Mouse (Mus musculus): ENCODE measurements around the gene Kdelr3.

Gene Kdelr3

GRCm38 (mm10) chr15:79516171-79517096 lies at the start of gene Kdelr3:
Gene Kdelr3, plus strand, starts transcription at chr15:79516411.
- DNase-seq = peak; percentile 84

- DNase-seq = peak; percentile 88
Observed at GRCm38 (mm10) chr15:79466601-79467286, 49.5 kb upstream of the Kdelr3 start.

GRCm38 (mm10) chr15:79469577-79469976 lies 46.6 kb upstream of the Kdelr3 start:
- no peak for DNase-seq

GRCm38 (mm10) chr15:79470583-79470982 lies 45.6 kb upstream of the Kdelr3 start:
- peak; percentile 10 for DNase-seq

GRCm38 (mm10) chr15:79471095-79471494 lies 45.1 kb upstream of the Kdelr3 start:
- no peak for DNase-seq

DNA sequence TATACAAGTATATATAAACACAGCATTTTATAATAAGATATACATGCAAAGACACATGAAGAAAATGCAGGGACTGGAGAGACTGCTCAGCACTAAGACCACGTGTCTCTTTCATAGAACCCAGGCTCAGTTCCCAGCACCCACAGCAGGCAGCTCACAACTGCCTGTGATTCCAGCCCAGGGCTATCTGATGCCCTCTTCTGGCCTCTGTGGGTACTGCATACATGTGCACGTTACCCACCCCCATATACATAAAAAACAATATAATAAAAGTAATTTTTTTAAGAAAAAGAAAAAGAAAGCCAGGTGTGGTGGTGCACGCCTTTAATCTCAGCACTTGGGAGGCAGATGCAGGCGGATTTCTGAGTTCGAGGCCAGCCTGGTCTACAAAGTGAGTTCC lies 43.2 kb upstream of the Kdelr3 start:
- no peak for DNase-seq

GRCm38 (mm10) chr15:79473638-79474355 lies 42.4 kb upstream of the Kdelr3 start:
- no peak for DNase-seq

- no peak for DNase-seq
Observed at GRCm38 (mm10) chr15:79477227-79477626, 39.0 kb upstream of the Kdelr3 start.

DNA sequence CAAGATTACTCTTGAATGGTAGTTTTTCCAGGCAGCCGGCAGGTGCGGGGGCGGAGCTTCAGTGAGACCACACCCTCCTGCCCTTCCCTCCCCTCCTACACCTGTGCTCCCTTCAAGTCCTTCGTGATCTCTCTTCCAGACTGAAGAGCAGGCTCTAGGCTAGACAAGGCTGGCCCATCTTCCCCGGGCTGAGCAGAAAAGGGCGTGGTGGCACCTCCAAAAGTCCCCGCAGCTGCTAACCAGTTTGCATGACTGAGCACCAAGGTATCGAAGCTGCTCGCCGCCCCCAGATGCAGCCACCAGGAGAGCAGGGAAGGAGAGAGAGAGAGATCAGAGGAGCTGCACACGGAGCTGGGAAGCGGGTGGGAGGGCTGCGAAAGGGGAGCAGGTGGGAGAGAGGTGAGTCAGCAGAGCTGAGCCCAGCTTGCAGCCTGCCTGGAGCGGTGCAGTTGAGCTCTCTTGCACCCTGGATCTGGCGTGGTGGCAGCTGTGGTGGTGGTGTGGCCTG lies 35.0 kb upstream of the Kdelr3 start:
- DNase-seq = peak; percentile 22

DNA sequence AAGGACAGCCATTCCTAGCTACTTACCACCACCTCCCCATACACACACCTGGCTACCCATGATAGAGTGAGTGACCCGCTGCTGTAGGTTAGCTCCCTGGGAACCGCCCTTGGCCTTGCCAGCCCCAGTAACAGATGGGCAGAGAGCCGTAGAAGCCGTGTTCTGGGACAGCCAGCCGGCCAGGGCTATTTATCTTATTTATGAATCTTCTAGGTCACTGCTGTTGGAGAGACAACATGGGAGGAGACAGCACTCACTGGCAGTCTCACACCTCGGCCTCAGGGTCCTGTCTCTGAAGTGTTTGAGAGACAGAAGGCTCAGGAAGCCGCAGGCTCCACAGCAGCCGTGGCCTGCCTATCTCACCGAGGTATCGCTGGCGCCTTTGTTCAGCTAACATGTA lies 26.7 kb upstream of the Kdelr3 start:
- DNase-seq = no peak

- no peak for DNase-seq
Observed at GRCm38 (mm10) chr15:79493527-79493926, 22.7 kb upstream of the Kdelr3 start.

- no peak for DNase-seq
Observed at GRCm38 (mm10) chr15:79500110-79500509, 16.1 kb upstream of the Kdelr3 start.

- DNase-seq = no peak
Observed at GRCm38 (mm10) chr15:79502891-79503341, 13.3 kb upstream of the Kdelr3 start.

DNA sequence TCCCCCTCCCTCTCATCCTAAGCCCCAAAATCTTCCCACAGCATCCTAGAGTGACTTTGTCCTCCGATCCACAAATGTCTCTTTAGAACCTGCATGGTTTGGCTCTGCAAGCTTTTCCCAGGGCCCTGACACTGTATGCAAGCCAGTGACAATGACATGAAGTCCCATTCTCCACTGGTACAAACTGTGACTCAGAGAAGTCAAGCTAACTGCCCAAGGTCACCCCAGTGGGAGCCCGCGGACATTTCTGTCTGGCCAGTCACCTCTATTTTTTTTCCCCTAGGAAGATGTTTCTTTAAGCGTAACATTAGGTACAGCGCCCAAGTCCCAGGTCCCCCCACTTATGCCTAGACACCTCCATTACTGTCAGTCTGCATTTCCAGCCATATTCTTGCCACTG lies 12.8 kb upstream of the Kdelr3 start:
- no peak for DNase-seq

DNA sequence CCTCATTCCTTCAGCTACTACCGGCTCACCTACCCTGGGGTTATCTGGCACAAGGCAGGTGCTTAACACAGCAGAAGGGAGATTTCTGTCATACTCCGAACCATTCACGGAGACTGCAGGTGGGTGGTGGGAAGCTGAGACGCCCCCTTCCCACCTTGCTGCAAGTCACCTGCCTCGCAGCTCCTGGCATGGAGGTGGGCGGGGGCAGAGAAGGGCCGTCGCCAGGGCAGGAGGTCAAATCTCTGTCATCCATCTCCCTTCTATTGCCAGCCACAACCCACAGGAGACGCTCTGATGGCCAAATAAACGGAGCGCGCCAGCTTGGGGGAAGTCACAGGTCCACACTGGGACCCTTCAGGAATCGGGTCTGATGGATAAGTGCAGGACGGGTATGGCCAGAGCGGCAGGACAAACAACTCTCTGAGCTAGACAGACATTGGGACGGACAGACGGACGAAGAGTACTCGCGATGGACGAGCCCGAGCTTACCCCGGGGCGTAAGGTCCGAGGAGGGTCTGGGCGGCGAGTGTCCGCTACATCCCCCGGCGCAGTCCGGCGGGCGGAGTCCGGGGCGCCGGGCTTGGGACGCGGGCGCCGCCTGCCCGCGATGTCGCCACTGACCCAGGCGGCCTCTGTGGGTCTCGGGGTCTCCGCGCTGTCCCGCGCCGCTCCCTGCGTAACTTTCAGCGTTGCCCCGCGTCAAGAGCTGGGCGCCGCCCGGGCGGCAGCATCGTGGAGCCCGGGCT lies 11.3 kb upstream of the Kdelr3 start, which contains the start of gene Kcnj4:
Gene Kcnj4 (minus strand): TSS at position 535 of the 746 bp plus-strand sequence.
- DNase-seq = no peak

DNA sequence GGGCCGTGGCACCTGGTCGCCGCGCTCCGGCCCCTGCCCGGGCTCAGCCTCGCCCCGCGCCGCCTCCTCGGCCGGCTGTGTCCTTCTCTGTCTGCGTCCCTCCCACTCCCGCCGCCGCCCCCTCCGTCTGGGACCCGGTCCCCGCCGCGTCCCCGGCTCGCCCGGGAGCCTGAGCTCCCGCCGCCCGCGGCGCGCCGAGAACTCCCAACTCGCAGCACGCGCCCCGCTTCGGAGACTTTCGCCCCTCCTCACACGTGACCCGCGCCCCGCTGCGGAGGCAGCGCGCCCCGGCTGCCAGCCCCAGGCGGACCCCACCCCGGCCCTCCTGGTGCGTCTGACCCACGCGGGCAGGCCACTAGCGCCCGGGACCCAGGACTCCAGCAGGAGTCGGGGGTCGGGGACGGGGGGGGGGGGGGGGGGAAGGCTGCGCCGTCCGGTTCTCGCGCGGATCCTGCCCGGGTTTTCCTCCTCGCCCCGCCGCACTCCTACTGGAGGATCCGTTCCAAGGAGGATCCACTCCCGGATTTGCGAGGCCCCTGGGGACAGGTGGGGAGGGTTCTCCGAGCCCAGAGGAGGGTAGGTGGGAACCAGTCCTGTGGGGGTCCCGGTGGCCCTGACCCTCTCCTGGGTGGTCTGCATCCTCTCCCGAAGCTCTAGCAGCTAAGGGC lies 10.5 kb upstream of the Kdelr3 start:
- DNase-seq = peak; percentile 77

- no peak for DNase-seq
Observed at GRCm38 (mm10) chr15:79506460-79506859, 9.8 kb upstream of the Kdelr3 start.

GRCm38 (mm10) chr15:79507055-79507828 lies 9.0 kb upstream of the Kdelr3 start:
- peak; percentile 72 for DNase-seq

GRCm38 (mm10) chr15:79509998-79510397 lies 6.2 kb upstream of the Kdelr3 start:
- no peak for DNase-seq

GRCm38 (mm10) chr15:79510425-79510824 lies 5.8 kb upstream of the Kdelr3 start:
- no peak for DNase-seq

Measured in kidney, postnatal 14 days (tissue).